Mouse (Mus musculus): ENCODE data around the gene Dpm3. TPM values are rescaled to one million over a fixed set of nuclear protein-coding genes. Genes with fewer than 3 reads are reported as not detected.
A peak's percentile ranks its signal among the peaks of the same experiment; 100 is the strongest.

The Dpm3 gene
- total and polyA plus RNA-seq, 3 experiments = 237 to 271 TPM; not detected in 1

DNA sequence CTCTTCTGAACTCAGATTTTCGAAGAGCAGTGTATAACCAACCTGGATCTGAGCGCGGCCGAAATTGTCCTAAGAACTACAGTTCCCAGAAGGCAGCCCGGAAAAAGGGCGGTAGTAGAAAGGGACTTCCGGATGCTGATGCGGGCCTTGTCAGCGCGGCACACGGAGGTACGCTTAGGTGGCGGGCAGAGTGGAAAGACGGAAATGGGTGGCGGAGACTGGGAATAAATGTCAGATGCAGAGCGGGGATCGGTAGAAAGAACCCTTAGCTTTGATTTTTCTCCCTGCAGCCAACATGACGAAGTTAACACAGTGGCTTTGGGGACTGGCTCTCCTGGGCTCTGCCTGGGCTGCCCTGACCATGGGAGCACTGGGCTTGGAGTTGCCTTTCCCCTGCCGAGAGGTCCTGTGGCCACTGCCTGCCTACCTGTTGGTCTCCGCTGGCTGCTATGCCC, 7.3 kb downstream of the Dpm3 start (continued):
- TF ChIP-seq CHD2 (IDR thresholded peaks at IDR 0.05; ENCODE audit: low read length) (no peak), USF2 (IDR thresholded peaks at IDR 0.05; ENCODE audit: borderline replicate concordance in 1 of 2, insufficient read depth in 1 of 2, low read depth in 1 of 2, low read length in 2 of 2) (no peak)

DNA sequence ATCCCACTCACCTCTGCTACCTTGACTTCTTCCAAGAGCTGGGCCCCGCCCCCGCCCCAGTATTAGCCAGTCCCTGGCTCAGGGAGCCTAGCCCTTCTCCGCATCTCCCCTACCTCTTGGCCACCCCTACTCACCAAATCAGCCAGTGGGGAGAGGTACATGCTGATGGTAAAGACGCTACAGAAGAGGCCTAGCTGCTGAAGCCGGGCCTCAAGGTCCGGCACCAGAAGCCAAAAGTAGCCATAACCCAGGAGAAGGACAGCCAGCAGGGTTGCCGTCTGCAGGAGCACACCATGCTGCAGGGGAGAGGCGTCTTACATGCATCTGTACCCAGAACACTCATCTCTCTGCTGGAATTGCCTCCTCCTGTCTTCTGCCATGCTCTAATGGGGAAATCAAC, 9.8 kb downstream of the Dpm3 start:
- Histone ChIP-seq H3K9ac (ENCODE audit: control insufficient read depth, low read depth, low read length, poor library complexity, severe bottlenecking) (no peak overlapping the region), H3K9me3 (replicated peaks; ENCODE audit: insufficient read depth, low read length) (no peaks in the 10 kb centered on the region), H3K27ac (ENCODE audit: control insufficient read depth, low read depth, low read length) (no peak overlapping the region), H3K36me3 (ENCODE audit: control insufficient read depth in 1 of 2, insufficient read depth in 2 of 2, low read length in 2 of 2) (peaks cover 0 to 17% of the 10 kb centered on the region in 2 experiments; a peak in 2 of 4 replicates), H3K4me1 (ENCODE audit: control insufficient read depth in 1 of 2, insufficient read depth in 2 of 2, low read length in 2 of 2) (peaks cover 3 to 31% of the 10 kb centered on the region in 2 experiments), H3K4me3 (ENCODE audit: control insufficient read depth in 1 of 2, insufficient read depth in 1 of 2, low read depth in 2 of 2, low read length in 2 of 2) (no peak overlapping the region), H3K79me2 (ENCODE audit: control insufficient read depth, insufficient read depth, low read length, poor library complexity) (peaks cover 4% of the 10 kb centered on the region; the same call in 1 of the 2 replicates), H3K27me3 (ENCODE audit: control insufficient read depth in 1 of 2, insufficient read depth in 2 of 2, low read length in 2 of 2) (peaks cover 4 to 14% of the 10 kb centered on the region in 2 experiments)
- TF ChIP-seq GABPA (IDR thresholded peaks at IDR 0.05; ENCODE audit: low read depth, low read length) (no peak), CHD2 (IDR thresholded peaks at IDR 0.05; ENCODE audit: low read length) (no peak), MAFK (IDR thresholded peaks at IDR 0.05; ENCODE audit: borderline replicate concordance, low read depth, low read length) (no peak), POLR2A (IDR thresholded peaks at IDR 0.05; ENCODE audit: control insufficient read depth in 1 of 2, insufficient read depth in 1 of 2, low read depth in 1 of 2, low read length in 2 of 2, poor library complexity in 1 of 2) (peak in 1 of 2 experiments; percentile 27; a peak in 1 of 4 replicates)
- DNase-seq (ENCODE audit: low read depth, low spot score) = no peak

DNA sequence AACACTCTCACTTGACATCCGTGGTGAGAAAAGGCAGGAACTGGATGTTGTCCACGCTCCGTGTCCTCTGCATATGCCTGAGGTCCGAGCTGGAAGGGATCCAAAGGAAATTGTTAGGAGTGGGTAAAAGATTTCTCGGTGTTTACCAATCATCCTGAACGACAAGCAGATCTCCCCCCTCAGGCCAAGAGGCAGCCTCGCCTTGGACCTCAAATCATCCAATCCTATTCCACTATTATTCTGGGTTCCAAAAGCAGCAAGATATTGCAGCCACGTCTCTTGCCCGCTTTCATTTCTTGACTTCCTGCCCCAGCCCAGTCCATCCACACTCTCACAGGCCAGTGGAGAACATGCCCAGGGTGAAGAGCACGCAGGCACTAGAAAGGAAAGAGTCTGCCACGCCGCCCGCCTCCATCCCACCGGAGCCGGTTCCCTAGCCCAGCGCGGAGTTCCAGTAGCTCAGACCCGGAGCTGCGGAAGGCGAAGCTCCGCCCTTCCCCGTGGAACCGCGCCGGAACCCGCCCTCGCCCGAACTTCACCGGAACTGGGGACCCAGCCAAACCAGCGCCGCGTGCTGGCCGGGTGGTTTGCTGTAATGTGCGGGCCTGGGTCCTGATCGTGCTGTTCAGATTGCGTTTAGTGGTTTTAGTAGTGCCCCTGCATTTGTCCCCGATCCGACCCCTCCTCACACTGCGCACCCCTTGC, 11.0 kb downstream of the Dpm3 start, which contains the start of gene Slc50a1:
Gene Slc50a1 (minus strand): TSS at position 520 of the 705 bp plus-strand sequence.
- Histone ChIP-seq H3K36me3 (ENCODE audit: control insufficient read depth in 1 of 2, insufficient read depth in 2 of 2, low read length in 2 of 2) (peaks cover 0 to 17% of the 10 kb centered on the region in 2 experiments; a peak in 2 of 4 replicates), H3K27ac (ENCODE audit: control insufficient read depth, low read depth, low read length) (peak within 1 kb of the TSS; percentile 44), H3K79me2 (ENCODE audit: control insufficient read depth, insufficient read depth, low read length, poor library complexity) (peaks cover 4% of the 10 kb centered on the region; the same call in 1 of the 2 replicates), H3K9me3 (replicated peaks; ENCODE audit: insufficient read depth, low read length) (no peaks in the 10 kb centered on the region), H3K27me3 (ENCODE audit: control insufficient read depth in 1 of 2, insufficient read depth in 2 of 2, low read length in 2 of 2) (peaks cover 2 to 5% of the 10 kb centered on the region in 2 experiments; a peak in 2 of 4 replicates), H3K4me1 (ENCODE audit: control insufficient read depth in 1 of 2, insufficient read depth in 2 of 2, low read length in 2 of 2) (peaks cover 3 to 31% of the 10 kb centered on the region in 2 experiments), H3K4me3 (ENCODE audit: control insufficient read depth in 1 of 2, insufficient read depth in 1 of 2, low read depth in 2 of 2, low read length in 2 of 2) (peak within 1 kb of the TSS; percentile 78 to 82), H3K9ac (ENCODE audit: control insufficient read depth, low read depth, low read length, poor library complexity, severe bottlenecking) (peak within 1 kb of the TSS; percentile 76)
- TF ChIP-seq SIN3A (IDR thresholded peaks at IDR 0.05; ENCODE audit: low read length) (peak; percentile 64), KAT2A (conservative IDR thresholded peaks at IDR 0.05; ENCODE audit: low read depth, low read length) (no peak), TBP (IDR thresholded peaks at IDR 0.05; ENCODE audit: low read depth, low read length) (peak; percentile 22), USF1 (IDR thresholded peaks at IDR 0.05; ENCODE audit: low read depth, low read length) (0 out of 2 replicates have a peak, but pooled peaks have one; percentile 35), POLR2AphosphoS5 (IDR thresholded peaks at IDR 0.05; ENCODE audit: borderline replicate concordance, low read depth, low read length) (no peak), HCFC1 (IDR thresholded peaks at IDR 0.05; ENCODE audit: low read depth, low read length) (peak; percentile 78), BHLHE40 (IDR thresholded peaks at IDR 0.05; ENCODE audit: borderline replicate concordance, low read depth, low read length) (no peak), ELF1 (IDR thresholded peaks at IDR 0.05; ENCODE audit: low read depth, low read length) (peak; percentile 82), ZNF384 (IDR thresholded peaks at IDR 0.05; ENCODE audit: low read depth, low read length) (no peak), GATA1 (IDR thresholded peaks at IDR 0.05; ENCODE audit: low read depth, low read length) (no peak), ZMIZ1 (IDR thresholded peaks at IDR 0.05; ENCODE audit: low read depth, low read length) (peak; percentile 66), MYB (IDR thresholded peaks at IDR 0.05; ENCODE audit: low read depth, low read length) (no peak), TCF12 (IDR thresholded peaks at IDR 0.05; ENCODE audit: low read depth, low read length) (peak; percentile 68), MAX (IDR thresholded peaks at IDR 0.05; ENCODE audit: low read length) (peak; percentile 88), MXI1 (IDR thresholded peaks at IDR 0.05; ENCODE audit: low read depth, low read length) (peak; percentile 69; the same call in 1 of the 2 replicates), POLR2AphosphoS2 (IDR thresholded peaks at IDR 0.05; ENCODE audit: low read length) (peak; percentile 91), CTCF (IDR thresholded peaks at IDR 0.05 in 2 of 3, conservative IDR thresholded peaks at IDR 0.05 in 1 of 3; ENCODE audit: control insufficient read depth in 1 of 3, insufficient read depth in 1 of 3, low read depth in 2 of 3, low read length in 3 of 3, poor library complexity in 1 of 3, severe bottlenecking in 1 of 3) (peak in 2 of 3 experiments; percentile 51 to 70; a peak in 4 of 6 replicates), NELFE (IDR thresholded peaks at IDR 0.05; ENCODE audit: low read depth, low read length) (peak; percentile 84), UBTF (IDR thresholded peaks at IDR 0.05; ENCODE audit: borderline replicate concordance, insufficient read depth, low read depth, low read length) (0 out of 2 replicates have a peak, but pooled peaks have one; percentile 26), POLR2A (IDR thresholded peaks at IDR 0.05; ENCODE audit: control insufficient read depth in 1 of 2, insufficient read depth in 1 of 2, low read depth in 1 of 2, low read length in 2 of 2, poor library complexity in 1 of 2) (peak; percentile 85 to 90), MAZ (IDR thresholded peaks at IDR 0.05; ENCODE audit: low read depth, low read length) (no peak), ZKSCAN1 (IDR thresholded peaks at IDR 0.05; ENCODE audit: low read depth, low read length) (no peak), MYC (IDR thresholded peaks at IDR 0.05; ENCODE audit: low read depth, low read length) (peak; percentile 88)
- peak; percentile 86 for DNase-seq (ENCODE audit: low read depth, low spot score)

Measured in MEL (cell line).